Mouse (Mus musculus): ENCODE data around the gene Cer1.

Gene Cer1

DNA sequence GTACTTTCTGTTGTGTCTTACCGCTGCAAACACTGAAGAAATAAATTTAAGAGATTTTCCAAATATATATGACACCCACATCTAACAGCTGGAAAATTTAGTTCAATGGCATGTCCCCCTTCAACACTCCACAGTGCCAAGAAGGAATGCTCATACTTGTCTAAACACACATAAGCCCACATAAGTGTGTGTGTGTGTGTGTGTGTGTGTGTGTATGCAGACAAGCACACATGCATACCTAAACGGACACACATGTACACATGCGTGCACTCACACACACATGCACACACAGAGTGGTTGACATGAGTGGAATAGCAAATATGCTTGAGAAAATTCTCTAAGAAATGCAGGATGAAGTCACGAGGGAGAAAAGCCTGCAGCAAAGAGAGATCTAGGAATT is 12.4 kb downstream of the Cer1 start:
- DNase-seq: no peak

DNA sequence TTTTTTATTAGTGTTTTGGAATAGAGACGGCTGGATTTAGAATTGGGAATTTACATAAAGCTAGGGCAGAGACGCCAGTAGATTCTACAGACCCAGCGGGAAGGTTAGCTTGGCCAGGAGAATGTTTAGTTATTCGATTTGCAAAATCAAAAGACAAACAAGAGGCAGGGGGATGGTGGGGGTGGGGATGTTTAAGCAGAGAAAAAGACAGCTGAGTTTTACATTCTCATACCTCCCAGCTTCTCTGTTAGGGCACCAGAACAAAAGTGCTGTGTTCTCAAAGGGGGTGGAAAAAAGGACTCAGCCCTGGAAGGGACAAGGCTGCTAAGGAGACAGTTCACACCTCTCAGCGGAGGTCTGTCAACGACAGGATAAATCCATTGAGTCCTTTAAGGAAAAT is 12.8 kb downstream of the Cer1 start:
- DNase-seq: no peak

DNA sequence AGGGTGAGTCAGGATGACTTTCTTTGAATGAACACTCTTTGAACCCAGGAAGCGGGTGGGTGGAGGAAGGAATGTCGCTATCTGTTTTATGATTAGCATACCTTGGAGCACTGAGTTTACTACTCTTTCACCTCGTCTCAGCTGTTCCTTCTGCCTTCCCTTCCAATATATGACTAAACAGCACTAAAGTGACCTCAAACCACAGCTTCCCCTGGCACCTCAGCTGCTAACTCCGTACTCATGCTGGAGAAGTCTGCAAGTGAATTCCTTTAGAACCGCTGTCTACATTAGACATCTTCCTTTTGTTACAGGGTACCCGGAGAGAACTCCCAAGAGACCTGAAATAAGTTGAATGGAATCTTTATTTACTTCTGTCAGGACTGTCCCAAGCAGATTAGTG is 14.0 kb downstream of the Cer1 start:
- DNase-seq: no peak

DNA sequence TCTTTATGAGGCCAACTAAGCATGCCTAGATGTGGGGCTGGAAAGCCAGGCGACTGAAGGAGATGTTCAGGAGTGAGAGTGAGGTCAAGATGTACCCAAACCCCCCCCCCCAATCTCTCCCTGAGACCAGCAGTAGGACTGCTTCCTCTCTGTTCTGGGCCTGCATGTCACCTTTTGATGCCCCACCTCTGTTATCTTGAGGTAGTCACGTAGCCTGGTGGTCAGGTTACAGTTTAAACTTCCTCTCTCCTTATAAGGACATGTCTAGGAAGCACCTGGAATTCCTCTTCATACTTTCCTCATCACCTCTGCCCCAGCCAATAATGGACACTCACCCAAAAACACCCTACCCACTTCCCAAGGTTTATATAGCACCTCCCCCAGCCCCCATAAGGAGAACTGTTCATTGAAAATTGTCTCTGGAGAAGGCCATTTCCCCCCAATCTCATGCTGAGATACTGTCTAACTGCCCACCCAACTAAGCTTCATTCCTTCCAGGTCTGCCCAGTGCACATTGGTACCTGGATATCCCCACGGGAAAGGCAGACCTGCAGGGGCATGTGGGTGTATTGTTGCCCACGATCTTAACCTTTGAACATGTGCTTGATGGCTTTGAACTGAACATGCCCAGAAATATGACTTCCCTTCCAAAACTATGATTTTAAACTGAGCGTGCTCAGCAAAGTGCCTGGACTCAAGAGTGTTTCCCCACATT is 17.1 kb downstream of the Cer1 start:
- DNase-seq: no peak

DNA sequence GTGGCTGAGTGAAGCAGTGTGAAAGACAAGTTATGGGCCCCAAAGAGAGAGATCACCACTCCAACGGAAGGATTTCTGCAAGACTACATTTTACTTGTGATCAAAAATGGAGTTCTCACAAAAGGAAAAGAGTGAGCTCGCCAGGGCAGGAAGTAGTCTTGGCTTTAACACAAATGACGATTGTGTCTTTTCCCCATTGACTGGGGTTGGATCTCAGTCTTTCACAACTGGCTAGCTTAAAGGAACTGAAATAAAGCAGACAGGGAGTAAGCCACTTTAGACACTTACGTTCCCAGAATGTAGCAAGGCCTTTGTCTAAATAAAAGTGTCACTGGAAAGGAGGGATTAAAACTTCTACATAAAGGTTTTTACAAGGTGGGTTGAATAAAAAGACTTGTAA is 17.8 kb downstream of the Cer1 start:
- no peak for DNase-seq

DNA sequence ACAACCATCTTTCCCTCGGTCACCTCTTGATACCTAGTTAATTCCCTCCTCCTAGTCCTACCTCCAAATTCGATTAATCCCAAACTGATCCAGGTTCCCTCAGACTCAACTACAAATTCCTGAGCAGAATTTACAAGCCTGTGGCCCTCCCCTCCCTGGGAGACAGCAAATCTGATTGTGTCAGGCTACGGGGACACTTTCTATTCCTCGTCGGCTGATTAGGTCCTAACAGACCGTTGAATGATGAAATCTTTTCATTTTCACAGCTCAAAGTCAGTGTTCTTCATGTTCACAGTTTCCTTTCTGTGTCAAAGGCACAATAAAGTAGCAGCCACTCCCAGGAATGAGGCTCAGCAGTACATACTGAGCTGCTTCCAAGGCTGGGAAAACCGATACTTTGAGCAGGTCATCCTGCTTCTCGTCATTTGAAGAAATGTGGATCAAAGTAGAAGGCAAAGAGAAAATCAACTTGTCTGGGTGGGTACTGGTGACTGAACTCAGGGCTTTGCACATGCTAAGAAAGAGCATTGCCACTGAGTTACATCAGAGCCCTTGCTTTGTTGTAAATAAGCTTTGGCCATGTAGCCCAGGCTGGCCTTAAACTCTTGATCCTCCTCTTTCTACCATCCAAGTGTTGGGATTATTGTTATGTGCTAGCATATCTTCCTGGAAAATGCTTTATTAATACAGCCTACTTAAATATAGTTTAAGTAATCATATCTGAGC is 19.8 kb downstream of the Cer1 start:
- no peak for DNase-seq

DNA sequence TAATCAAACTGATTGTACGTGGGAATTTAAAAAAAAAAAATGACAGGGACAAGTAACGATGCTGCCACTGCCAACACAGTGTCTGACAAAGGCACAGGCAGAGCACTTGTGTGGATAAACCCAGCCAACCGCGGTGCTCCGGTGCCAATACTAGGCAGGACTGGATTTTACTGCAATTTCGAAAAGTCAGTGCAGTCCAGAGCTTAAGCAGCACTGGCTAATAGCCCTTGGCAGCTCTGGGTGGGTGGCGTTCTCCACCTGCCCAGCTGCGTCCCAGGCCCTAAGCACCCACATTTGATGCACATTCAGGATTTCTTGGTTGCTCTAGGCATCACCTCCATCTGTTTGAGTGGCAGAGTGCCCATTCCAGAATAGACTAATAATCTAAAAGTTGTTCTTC is 21.6 kb downstream of the Cer1 start:
- no peak for DNase-seq

DNA sequence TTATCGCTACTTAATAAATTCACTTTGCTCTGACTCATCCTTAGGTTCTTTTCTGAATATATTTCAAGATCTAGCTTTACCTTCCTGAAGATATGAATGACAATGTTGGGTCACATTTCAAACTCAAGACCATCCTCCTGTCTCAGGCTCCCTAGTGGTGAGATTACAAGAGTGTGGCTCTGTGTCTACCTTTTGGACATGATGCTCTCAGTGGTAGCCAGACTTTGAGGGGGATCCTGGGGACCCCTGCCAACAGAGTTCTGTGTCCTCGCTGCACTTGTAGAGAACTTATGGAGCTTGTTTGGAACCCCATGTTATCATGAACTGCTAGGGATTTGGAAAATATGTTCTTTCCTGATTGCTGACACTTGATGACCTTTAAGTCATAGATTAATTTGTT is 23.5 kb downstream of the Cer1 start:
- no peak for DNase-seq

DNA sequence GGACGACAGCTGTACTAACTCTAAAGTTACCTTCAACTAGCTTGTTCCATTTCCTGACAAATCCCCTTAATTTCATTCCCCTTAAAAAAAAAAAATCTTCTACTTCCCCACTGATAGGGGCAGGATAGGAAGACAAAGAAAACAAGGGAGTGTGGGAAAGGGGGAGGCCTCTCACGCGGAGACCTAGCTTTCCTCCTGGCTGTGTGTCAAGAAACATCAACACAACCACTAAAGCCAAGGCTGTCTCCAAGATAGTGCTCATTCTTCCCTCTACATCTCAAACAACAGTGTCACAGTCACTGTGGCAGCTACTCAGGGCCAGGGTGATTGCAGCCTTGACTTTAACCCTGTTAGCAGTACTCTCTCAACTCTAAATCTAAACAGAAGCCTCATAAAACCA is 24.4 kb downstream of the Cer1 start:
- DNase-seq: peak; percentile 12

DNA sequence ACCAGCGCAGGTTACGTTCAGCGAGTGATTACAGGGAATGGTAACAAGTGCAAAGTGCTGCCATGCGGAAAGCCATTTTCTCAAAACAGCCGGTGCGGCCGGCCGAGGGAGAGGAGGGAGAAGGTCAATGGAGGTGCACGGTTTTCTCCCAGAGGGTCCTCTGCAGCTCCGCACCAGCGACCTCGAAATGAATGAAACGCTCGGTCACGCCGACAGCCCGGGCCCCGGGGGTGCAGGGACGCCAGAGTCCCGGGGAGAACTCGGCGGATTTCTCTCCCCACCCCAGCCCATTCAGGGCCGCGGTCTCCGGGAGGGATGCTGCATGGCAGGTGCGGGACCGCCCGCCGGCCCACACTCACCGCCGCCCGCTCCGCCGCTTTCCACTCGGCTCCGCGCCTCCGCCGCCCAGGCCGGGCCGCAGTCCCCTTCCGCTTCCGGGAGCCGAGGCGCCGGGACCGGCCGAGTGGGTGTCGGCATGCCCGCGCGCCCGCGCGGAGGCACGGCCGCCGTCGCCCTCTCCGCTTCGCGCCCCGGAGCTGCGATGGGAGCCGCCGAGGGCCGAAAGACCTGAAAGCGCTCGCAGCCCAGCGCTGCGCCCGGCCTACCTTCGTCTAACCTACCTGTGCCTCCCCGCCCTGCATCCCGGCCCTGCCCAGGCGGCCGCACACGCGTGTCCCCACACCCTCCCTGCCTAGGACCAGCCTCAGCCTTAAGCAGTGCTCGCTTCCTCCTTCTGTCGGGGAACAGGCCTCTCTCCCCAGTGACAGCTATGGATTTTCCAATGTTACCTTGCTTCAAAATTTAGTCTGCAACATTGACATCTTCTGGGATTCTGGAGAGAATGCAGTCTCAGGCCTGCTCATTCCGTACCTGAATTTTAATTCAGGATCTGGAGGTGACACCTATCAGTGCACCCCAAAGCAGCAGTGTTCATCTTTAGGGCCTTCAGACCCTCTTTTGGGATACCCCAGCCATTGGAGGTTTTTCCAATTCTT is 25.5 kb downstream of the Cer1 start, which contains the start of gene Zdhhc21:
Zdhhc21 (minus strand) TSS at position 828 of the 995 bp plus-strand sequence.
- peak; percentile 84 for DNase-seq

DNA sequence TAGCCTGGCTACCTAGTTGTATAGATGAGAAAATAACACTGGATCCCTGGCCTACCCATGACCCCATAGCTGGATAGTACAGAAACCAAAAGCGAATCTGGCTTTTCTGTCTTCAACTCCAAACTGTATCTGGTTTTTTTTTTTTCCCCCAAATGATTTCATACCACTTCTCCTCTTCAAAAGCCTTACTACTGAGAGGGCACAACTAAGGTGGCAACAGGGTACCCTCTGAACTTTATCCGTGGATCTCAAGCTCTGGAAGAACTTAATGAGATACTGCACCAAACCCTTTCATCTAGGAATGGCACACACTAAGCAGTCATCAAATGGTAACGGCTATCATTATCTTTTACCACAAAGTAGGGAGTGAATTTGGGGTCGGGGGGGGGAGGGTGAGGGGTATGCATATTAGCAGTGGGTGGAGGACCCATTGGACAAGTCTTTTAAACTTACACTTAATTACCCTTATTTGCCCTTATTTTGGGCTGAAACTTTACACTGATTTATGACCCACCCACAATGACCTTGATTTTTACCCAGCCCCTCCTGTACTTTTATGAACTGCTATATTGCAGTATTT is 26.4 kb downstream of the Cer1 start:
- no peak for DNase-seq

DNA sequence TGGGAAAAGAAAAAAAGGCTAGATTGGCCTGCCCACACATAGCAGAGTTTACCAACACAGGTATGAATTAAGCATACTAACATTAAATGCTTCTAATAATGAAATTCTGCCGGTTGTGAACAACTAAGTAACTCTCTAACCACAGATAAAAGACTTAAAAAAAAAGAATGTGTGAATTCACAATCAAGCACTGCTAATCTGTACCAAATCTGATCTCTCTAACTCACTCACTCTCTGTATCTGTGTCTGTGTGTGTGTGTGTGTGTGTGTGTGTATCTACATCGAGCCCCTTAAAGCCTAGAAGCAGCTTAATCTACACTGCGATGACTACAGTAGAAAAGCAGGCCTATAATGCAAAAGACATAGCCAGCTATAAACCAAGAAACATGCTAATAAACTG is 28.0 kb downstream of the Cer1 start:
- no peak for DNase-seq

DNA sequence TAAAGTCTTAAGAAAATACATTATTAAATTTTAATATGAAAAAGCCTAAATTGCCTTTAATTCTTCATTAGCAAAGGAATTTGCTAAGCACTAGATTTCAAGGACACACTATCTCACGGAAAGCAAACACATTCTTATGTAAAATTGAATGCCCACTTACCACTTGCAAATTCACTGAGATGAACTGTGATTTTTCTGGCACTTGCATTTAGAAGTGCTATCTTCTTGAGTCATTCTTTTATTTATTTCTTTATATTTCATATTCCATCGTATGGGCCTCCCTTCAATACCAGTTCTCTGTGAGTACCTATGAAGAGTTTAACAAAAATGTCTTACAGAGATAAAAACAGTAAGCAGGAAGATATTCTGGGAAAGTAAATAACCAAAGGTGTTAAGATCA is 31.1 kb downstream of the Cer1 start:
- DNase-seq: no peak

DNA sequence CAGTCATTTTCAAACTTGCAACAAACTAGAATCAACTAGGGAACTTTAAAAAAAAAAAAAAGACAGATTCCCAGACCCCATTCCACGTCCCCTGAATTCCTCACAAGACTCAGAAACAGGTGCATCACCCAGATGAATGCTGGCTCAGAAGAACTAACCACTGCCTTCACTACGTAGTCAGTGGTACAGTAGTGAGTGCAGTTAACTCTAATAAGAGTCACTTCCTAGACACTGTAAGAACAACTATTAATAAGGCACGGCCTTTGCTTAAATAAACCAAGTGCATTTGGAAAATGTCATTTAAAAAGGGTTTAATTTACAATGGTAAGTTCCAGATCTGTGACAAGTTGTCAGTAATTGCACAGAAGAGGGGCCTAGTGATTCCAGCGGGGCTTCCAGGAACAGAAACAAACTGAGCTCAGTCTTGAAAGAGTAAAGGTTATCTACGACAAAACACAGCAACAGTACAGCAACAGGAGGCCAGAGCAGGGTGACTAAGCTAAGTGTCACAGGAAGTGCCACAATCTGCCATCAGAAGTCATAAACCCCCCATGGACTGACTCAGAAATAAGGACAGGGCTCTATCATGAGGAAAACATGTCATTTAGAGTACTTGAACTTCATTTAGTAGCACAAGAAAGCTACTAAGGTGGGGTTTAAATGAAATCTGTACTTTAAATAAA is 36.3 kb downstream of the Cer1 start:
- DNase-seq: no peak

DNA sequence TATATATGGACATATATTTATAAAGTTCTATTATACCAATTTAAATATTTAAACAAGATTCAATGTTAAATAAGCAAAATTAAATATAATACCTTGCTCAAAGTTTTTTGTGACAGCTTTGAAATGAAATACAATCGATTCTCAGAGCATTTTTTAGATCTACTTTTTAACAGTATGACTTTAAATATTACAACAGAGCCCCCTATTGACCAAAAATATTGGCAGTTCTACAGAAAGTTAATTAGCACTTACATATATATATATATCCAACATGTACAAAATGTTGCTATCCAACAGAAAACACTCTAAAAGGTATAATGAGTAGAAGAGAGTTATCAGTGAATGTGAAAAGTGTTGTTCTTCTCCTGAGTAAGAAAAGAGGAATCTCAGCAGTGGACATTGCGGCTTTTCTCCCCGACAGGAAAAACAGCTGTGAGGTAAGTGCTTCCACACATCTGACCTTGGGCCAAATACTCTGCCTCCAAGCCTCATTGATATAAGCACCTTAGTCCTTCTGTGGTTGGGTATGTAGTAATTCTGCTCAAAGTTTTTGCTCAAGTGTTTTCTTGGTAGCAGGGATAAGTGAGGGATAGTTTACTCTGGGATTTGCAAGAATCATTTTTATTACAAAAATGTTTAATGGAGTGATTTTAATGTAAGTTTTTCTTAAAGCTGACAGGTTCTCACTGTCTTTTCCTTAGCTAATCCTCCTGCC is 47.3 kb downstream of the Cer1 start:
- DNase-seq: peak; percentile 31

Data from retina, postnatal 1 day (tissue).